Comparison of ENCODE assay signal across 10 mouse cellular contexts in the genomic region with DNA sequence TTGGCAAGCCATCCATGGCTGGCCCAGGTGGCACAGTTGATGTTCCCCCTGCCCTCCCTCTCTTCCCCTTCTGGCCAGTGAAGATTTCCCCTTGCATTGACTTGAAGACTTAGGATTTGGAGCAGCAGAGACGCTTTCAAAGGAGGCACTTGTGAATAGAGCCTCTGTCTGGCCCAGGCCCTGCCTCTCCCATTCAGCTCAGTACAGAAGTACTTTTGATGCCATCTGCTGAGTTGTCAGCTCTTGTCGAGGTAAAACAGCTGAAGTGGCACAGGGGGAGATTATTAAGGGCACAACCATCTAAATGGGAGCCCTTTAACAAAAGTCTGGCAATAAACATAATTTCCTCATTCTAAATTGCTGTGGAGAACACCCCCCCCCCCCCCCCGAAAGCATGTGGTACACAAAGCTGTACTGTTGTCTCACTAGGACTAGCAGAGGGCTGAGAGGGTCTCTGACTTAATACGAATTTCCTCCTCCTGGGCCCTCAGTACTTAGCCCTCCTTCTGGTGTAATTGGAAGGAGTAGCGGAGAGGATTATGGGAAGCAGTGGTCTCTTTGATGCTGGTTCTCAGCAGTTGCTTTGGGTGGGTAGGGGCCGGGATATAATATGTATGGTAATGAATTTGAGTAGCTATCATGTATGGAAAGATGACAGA. TPM values are rescaled to one million over a fixed set of nuclear protein-coding genes. Genes with fewer than 3 reads are reported as not detected.
DNase-seq lines count a peak whose midpoint lies in the region; ATAC-seq lines count a peak whose summit lies in the region.
"Had no signal": no experiment of that assay in that cellular context is flagged by ENCODE, and none has a peak within 500 bp of the region (broad histone marks: within the 10 kb centered on the region; RNA-seq: fewer than 3 reads in every experiment).

No protein-coding gene starts in this region.

- peak; percentile 30 for DNase-seq in embryo, embryonic 10 days (ENCODE audit: low spot score)
- DNase-seq in embryo, embryonic 9.5 days (ENCODE audit: extremely low spot score): no peak
- DNase-seq in brain, adult 2 months (ENCODE audit: low read depth, low spot score): peak; percentile 85
- no peak for DNase-seq in liver, embryonic 11.5 days (ENCODE audit: low spot score)
- DNase-seq in yolk sac, embryonic 10.5 days (ENCODE audit: low spot score): no peak
- DNase-seq in heart, adult 9 months (ENCODE audit: low spot score in 2 of 2): no peak
- DNase-seq: B cell, adult 2 months; kidney, postnatal 14 days had no signal

- H3K4me2 ChIP-seq in forebrain, embryonic 15.5 days (replicated peaks): peak overlapping the region; percentile 26
- no peak overlapping the region for H3K4me2 ChIP-seq in limb, embryonic 15.5 days
- H3K4me2 ChIP-seq in liver, embryonic 11.5 days: no peak overlapping the region

- peak; percentile 89 for ATAC-seq in forebrain, embryonic 15.5 days (replicated peaks)
- ATAC-seq in limb, embryonic 15.5 days (ENCODE audit: insufficient number of reproducible peaks, low FRiP score, low TSS enrichment, low read depth): no peak
- ATAC-seq in liver, embryonic 11.5 days (replicated peaks; ENCODE audit: low FRiP score): no peak

- H3K9ac ChIP-seq in forebrain, embryonic 15.5 days (replicated peaks): no peak overlapping the region
- no peak overlapping the region for H3K9ac ChIP-seq in limb, embryonic 15.5 days
- no peak overlapping the region for H3K9ac ChIP-seq in liver, embryonic 11.5 days (ENCODE audit: low read depth, low read length)

- peaks cover 92% of the 10 kb centered on the region for H3K4me1 ChIP-seq in forebrain, embryonic 15.5 days
- H3K4me1 ChIP-seq in limb, embryonic 15.5 days: peaks cover 83% of the 10 kb centered on the region
- H3K4me1 ChIP-seq in liver, embryonic 11.5 days (replicated peaks; ENCODE audit: control insufficient read depth, insufficient read depth, low read length): peaks cover 45% of the 10 kb centered on the region

- H3K27ac ChIP-seq in forebrain, embryonic 15.5 days (replicated peaks): peak overlapping the region; percentile 87
- H3K27ac ChIP-seq in limb, embryonic 15.5 days: 0 out of 2 replicates have a peak overlapping the region, but pooled peaks have one; percentile 18
- H3K27ac ChIP-seq in liver, embryonic 11.5 days (ENCODE audit: low read depth, low read length): no peak overlapping the region

- no peaks in the 10 kb centered on the region for H3K36me3 ChIP-seq in forebrain, embryonic 15.5 days
- no peaks in the 10 kb centered on the region for H3K36me3 ChIP-seq in limb, embryonic 15.5 days
- H3K36me3 ChIP-seq in liver, embryonic 11.5 days (ENCODE audit: control insufficient read depth, insufficient read depth, low read length): no peaks in the 10 kb centered on the region

- no peaks in the 10 kb centered on the region for H3K27me3 ChIP-seq in forebrain, embryonic 15.5 days
- H3K27me3 ChIP-seq in limb, embryonic 15.5 days: no peaks in the 10 kb centered on the region
- no peaks in the 10 kb centered on the region for H3K27me3 ChIP-seq in liver, embryonic 11.5 days (replicated peaks; ENCODE audit: control insufficient read depth, insufficient read depth, low read length)

- no peak overlapping the region for H3K4me3 ChIP-seq in forebrain, embryonic 15.5 days
- no peak overlapping the region for H3K4me3 ChIP-seq in limb, embryonic 15.5 days
- no peak overlapping the region for H3K4me3 ChIP-seq in liver, embryonic 11.5 days (ENCODE audit: low read depth, low read length)

- no peaks in the 10 kb centered on the region for H3K9me3 ChIP-seq in forebrain, embryonic 15.5 days
- no peaks in the 10 kb centered on the region for H3K9me3 ChIP-seq in limb, embryonic 15.5 days
- no peaks in the 10 kb centered on the region for H3K9me3 ChIP-seq in liver, embryonic 11.5 days (ENCODE audit: control insufficient read depth, low read length)

- 5% methylated on average over 6 of the region's 6 CpGs for WGBS in forebrain, embryonic 15.5 days
- 41% methylated on average over 6 of the region's 6 CpGs for WGBS in limb, embryonic 15.5 days
- 70% methylated on average over 6 of the region's 6 CpGs for WGBS in liver, embryonic 11.5 days

RNA-seq across cellular contexts. Expression of a gene that starts 47.1 kb away (rescaled TPM):
- polyA plus RNA-seq in forebrain, embryonic 15.5 days (2015; fragmentation: Nextera tagmentation; extraction: Ambion mirVana): 55.7 and 60.2 TPM in 2 replicates
- 29.5 and 32.7 TPM in 2 replicates for polyA plus RNA-seq in limb, embryonic 15.5 days (2015; fragmentation: Nextera tagmentation; extraction: Ambion mirVana)
- polyA plus RNA-seq in liver, embryonic 11.5 days (2014; fragmentation: Nextera tagmentation; extraction: Ambion mirVana): 12.5 and 13.6 TPM in 2 replicates

Comparison
In these comparisons a context has a peak if more than half of its experiments do, and no peak if none do; other contexts are left out.
1. DNase-seq: peak in embryo, embryonic 10 days (single experiment) and brain, adult 2 months (single experiment); none in embryo, embryonic 9.5 days (single experiment), liver, embryonic 11.5 days (single experiment), yolk sac, embryonic 10.5 days (single experiment) and heart, adult 9 months (0 of 2).